Mouse (Mus musculus) ES-E14 (cell line): Measurements from ENCODE around the gene Clrn1. TPM values are rescaled to one million over a fixed set of nuclear protein-coding genes. Genes with fewer than 3 reads are reported as not detected.

Source experiments
- DNase-seq: peaks from one replicate; pipeline ENCODE4 v3.0.0-alpha.2; 2013; ENCODE audit warnings: low read depth, low spot score
- H3K27ac ChIP-seq: 2 replicates; pipeline ENCODE4 v1.5.1; 2012; ENCODE audit warnings: low read depth, mild to moderate bottlenecking, low read length, moderate library complexity, mixed read lengths; ENCODE audit not compliant: poor library complexity, insufficient read depth, severe bottlenecking
- H3K36me3 ChIP-seq: 2 replicates; pipeline ENCODE4 v1.6.1; 2012; ENCODE audit warnings: mild to moderate bottlenecking, low read length, moderate library complexity, mixed read lengths; ENCODE audit not compliant: control insufficient read depth, poor library complexity, insufficient read depth, severe bottlenecking
- H3K4me1 ChIP-seq, 2 experiments: fragments of 150-350 bp in 1 of 2; sonication (generic) in 1 of 2; 2 replicates each; pipeline ENCODE4 v1.6.1; 2012; ENCODE audit warnings: low read length in 2 of 2, mild to moderate bottlenecking in 1 of 2, mixed read lengths in 1 of 2; ENCODE audit not compliant: control insufficient read depth in 2 of 2, insufficient read depth in 2 of 2, poor library complexity in 1 of 2
- H3K4me3 ChIP-seq, 2 experiments: fragments of 150-350 bp in 1 of 2; sonication (generic) in 1 of 2; 2 replicates each; pipeline ENCODE4 v1.5.1; 2012; ENCODE audit warnings: low read length in 2 of 2, low read depth in 1 of 2, mild to moderate bottlenecking in 1 of 2, mixed read lengths in 1 of 2; ENCODE audit not compliant: insufficient read depth in 1 of 2, poor library complexity in 1 of 2, severe bottlenecking in 1 of 2
- H3K9ac ChIP-seq: 2 replicates; pipeline ENCODE4 v1.6.1; 2012; ENCODE audit warnings: low read depth, mild to moderate bottlenecking, low read length, mixed read lengths; ENCODE audit not compliant: poor library complexity, insufficient read depth, severe bottlenecking
- H3K9me3 ChIP-seq: fragments of 150-350 bp; sonication (generic); 2 replicates; pipeline ENCODE4 v1.6.1; 2012; ENCODE audit warnings: low read depth, mild to moderate bottlenecking, low read length; ENCODE audit not compliant: control insufficient read depth, insufficient read depth
- CHD2 ChIP-seq: IDR thresholded peaks from 2 replicates; pipeline ENCODE4 v1.6.1; 2014; ENCODE audit warnings: mild to moderate bottlenecking, low read depth, low read length, inconsistent platforms
- HCFC1 ChIP-seq: IDR thresholded peaks from 2 replicates; pipeline ENCODE4 v1.6.1; 2012; ENCODE audit warnings: low read length, inconsistent platforms, borderline replicate concordance; ENCODE audit not compliant: insufficient read depth
- MAFK ChIP-seq: IDR thresholded peaks from 2 replicates; pipeline ENCODE4 v1.6.1; 2014; ENCODE audit warnings: mild to moderate bottlenecking, low read depth, low read length, inconsistent platforms; ENCODE audit not compliant: insufficient read depth
- ZC3H11A ChIP-seq: IDR thresholded peaks from 2 replicates; pipeline ENCODE4 v1.6.1; 2012; ENCODE audit warnings: low read depth, mild to moderate bottlenecking, inconsistent platforms, low read length, borderline replicate concordance
- ZNF384 ChIP-seq: IDR thresholded peaks from 2 replicates; pipeline ENCODE4 v1.6.1; 2012; ENCODE audit warnings: low read depth, low read length, inconsistent platforms
- in situ Hi-C, 2 experiments: fragments of 600-800 bp; cut with MboI; formaldehyde crosslinking; loops; one replicate each; pipeline ENCODE4 v1.15.1; 2025; ENCODE audit warnings: low sequenced_read_pairs in 2 of 2, inconsistent platforms in 1 of 2; ENCODE audit not compliant: unreplicated experiment in 2 of 2
- total RNA-seq: library from RNA; depleted of rRNA; stranded (reverse); fragments of 300-350 nt; gene quantifications from 2 replicates; pipeline ENCODE4 v1.2.3, GENCODE M21; 2012

The Clrn1 gene
- total RNA-seq, 1 experiment, result 0.13 TPM

- in situ Hi-C loops, result no loop called here
- no peak for TF ChIP-seq ZC3H11A
- TF ChIP-seq CHD2, result no peak
- no peak for TF ChIP-seq MAFK
- TF ChIP-seq HCFC1, result no peak
- no peak for TF ChIP-seq ZNF384
- Histone ChIP-seq H3K27ac (no peak overlapping the region), H3K4me1 (peaks cover 3 to 4% of the 10 kb centered on the region in 2 experiments; a peak in 3 of 4 replicates), H3K4me3 (no peak overlapping the region), H3K36me3 (no peaks in the 10 kb centered on the region), H3K9me3 (no peaks in the 10 kb centered on the region), H3K9ac (no peak overlapping the region)
- DNase-seq, result no peak
These were observed 70.9 kb downstream of the Clrn1 start for GRCm38 (mm10) chr3:58814191-58814590.

DNA sequence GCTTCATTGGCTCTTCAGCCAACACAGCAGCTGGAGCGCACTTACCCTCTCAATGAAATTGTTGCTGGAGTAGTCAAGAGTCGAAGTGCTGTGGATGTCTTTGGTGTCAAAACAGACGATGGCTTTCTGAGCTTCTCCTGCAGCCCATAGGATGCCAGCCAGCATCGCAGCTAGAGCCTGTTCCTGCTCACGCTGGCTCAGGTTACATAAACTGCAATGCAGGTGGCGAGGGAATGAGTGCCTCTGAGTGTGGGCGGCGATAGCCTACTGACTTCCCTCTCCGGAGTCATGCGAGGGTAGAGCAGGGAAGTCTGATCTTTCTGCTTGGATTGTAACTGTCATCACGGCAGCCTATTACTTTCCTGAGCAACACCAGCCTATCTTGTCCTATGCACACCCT lies 74.8 kb downstream of the Clrn1 start:
- no peak for TF ChIP-seq MAFK
- TF ChIP-seq HCFC1, result no peak
- TF ChIP-seq ZC3H11A, result no peak
- no peak for TF ChIP-seq CHD2
- TF ChIP-seq ZNF384, result no peak
- no peak overlapping the region for H3K27ac ChIP-seq
- no peaks in the 10 kb centered on the region for H3K36me3 ChIP-seq
- H3K4me3 ChIP-seq, result no peak overlapping the region
- no peak overlapping the region for H3K9ac ChIP-seq
- no peaks in the 10 kb centered on the region for H3K4me1 ChIP-seq
- DNase-seq, result no peak
- no peaks in the 10 kb centered on the region for H3K9me3 ChIP-seq
- in situ Hi-C loops, result no loop called here

DNA sequence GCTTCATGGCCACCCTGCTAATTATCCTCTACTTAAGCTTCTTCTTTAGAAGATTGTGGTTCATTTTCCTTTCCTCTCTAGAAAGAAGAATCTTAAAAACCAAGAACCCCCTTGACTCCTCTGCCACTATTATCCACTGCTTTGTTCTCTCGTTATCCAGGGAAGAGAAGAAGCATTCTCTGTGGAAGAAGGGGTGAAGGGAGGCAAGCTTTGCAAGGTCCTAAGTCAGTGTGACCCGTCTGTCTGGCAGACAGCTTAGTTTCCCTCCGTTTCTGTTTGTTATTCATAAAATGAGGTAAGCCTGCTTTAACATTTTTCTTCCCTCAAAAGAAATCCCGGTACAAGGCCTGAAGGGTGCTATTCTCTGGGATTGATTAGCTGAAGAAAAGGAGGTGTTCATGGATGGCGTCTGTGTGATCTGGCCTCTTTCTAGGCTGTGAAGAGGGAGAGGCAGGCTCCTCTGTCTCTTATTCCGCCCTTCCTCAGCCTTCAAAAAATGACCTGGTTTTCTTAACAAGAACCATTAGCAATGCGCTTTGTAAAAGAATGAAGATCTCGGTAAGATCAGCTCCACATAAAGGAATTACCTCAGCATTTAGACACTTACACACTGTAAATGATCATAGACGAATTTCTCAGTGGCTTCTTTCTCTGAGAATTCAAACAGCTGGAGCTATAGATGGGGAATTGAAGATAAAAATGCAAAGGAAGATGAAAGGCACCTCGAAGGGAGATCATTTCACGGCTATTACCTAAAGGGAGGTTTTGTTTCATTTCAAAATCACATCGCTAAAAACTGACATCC lies 75.8 kb downstream of the Clrn1 start:
- Histone ChIP-seq H3K4me1 (no peaks in the 10 kb centered on the region), H3K4me3 (no peak overlapping the region), H3K9ac (no peak overlapping the region), H3K36me3 (no peaks in the 10 kb centered on the region), H3K27ac (no peak overlapping the region), H3K9me3 (no peaks in the 10 kb centered on the region)
- in situ Hi-C loops, result no loop called here
- TF ChIP-seq MAFK (no peak), CHD2 (no peak), ZC3H11A (no peak), ZNF384 (no peak), HCFC1 (no peak)
- DNase-seq, result no peak

- H3K9ac ChIP-seq, result no peak overlapping the region
- H3K27ac ChIP-seq, result no peak overlapping the region
- H3K4me1 ChIP-seq, result no peaks in the 10 kb centered on the region
- no peak for TF ChIP-seq ZC3H11A
- TF ChIP-seq HCFC1, result no peak
- TF ChIP-seq CHD2, result no peak
- TF ChIP-seq MAFK, result no peak
- no peak for TF ChIP-seq ZNF384
- H3K9me3 ChIP-seq, result no peaks in the 10 kb centered on the region
- in situ Hi-C loops, result no loop called here
- no peak for DNase-seq
- no peak overlapping the region for H3K4me3 ChIP-seq
- no peaks in the 10 kb centered on the region for H3K36me3 ChIP-seq
These were observed 76.5 kb downstream of the Clrn1 start for GRCm38 (mm10) chr3:58808636-58809035.

- Histone ChIP-seq H3K9me3 (no peaks in the 10 kb centered on the region), H3K9ac (no peak overlapping the region), H3K4me3 (no peak overlapping the region), H3K36me3 (no peaks in the 10 kb centered on the region), H3K4me1 (no peaks in the 10 kb centered on the region), H3K27ac (no peak overlapping the region)
- TF ChIP-seq ZC3H11A (no peak), CHD2 (no peak), ZNF384 (no peak), HCFC1 (no peak), MAFK (no peak)
- no peak for DNase-seq
- in situ Hi-C loops, result no loop called here
These were observed 80.4 kb downstream of the Clrn1 start for GRCm38 (mm10) chr3:58804745-58805144.
